Mouse (Mus musculus): Measurements from ENCODE around the gene Anapc13.

Anapc13 gene

DNA sequence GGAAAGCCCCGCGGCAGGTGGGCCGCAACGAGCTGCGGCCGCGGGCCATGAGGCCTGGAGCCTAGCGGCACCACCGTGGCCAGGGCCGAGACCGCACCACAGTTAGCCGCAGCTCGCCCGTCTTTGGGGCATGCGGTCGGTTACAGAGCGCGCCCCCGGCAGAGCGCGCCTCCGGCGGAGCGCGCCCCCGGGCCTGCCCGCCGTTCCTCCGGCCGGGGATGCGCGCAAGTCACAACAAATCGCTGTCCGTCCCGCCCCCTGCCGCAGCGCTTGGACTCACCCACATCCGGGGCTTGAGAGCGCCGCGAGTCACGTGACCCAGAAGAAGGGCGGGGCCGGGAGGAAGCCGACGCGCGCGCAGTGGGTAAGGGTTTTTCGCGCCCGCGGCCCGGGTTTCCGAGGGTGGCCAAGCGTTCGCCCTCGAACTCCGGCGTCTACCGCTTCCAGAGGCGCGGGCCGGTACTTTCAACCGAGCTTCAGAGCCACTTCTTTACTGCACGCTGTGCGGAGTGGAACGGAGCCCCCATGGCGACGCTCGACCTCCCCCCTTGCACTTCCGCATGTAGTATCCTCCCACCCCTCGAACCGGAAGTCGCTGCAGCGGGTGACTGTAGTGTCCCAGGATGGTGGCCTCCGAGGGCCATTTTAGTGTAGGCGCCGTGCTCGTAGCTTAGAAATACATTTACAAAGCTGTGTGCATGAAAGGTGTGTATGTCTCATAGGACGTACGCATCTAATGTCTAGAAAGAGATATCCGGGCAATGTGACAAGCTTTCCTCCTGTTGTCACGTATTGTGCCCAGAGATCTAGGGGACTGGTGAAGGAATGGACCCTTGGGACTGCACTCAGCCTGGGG is at the start of gene Anapc13, which contains the start of gene Cep63:
Gene Anapc13, plus strand, starts transcription at position 314 of the 856 bp plus-strand sequence.
Gene Cep63, minus strand, starts transcription at position 552 of the 856 bp plus-strand sequence.
- peak; percentile 99 for DNase-seq

DNA sequence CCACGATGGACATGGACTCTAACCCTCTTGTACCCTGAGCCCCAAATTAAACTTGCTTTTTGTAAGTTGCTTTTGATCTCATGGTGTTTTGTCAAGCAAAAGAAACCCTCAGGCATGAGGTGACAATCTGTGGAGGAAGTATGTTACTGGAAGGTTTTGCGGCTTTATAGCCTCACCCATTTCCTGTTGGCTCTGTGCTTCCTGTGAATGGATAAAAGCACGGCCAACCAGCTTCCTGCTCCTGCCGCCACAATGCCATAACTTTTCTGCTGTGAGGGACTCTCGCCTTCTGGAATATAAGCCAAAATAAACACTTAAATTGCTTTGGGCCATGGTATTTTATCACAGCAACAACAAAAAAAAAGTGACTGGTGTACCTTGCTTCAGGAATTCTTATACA is 48.6 kb upstream of the Anapc13 start:
- DNase-seq, result no peak

DNA sequence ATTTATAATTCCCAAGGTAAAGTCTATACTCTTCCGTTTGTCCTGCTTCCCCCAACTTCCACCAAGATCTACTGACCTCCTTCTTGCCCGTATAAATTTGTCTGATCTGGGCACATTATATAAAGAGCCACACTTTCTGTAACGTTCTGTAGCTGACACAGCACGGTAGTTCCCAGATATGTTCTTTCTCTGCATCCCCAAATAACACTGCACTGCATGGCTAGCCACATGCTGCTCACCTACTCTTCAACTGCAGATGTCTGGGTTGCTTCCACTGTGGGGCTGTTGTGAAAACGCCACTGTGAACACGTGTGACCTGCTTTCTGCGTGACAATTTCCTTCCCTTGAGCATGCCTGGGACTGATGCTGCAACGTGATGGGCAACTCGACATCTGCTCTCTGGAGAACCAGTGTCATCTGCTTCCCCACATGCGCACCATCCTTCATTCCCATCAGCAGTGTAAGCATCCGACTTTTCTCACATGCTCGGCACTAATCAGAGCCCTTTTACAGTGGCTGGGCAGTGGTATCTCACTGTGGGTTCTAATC is 44.1 kb upstream of the Anapc13 start:
- DNase-seq, result no peak

DNA sequence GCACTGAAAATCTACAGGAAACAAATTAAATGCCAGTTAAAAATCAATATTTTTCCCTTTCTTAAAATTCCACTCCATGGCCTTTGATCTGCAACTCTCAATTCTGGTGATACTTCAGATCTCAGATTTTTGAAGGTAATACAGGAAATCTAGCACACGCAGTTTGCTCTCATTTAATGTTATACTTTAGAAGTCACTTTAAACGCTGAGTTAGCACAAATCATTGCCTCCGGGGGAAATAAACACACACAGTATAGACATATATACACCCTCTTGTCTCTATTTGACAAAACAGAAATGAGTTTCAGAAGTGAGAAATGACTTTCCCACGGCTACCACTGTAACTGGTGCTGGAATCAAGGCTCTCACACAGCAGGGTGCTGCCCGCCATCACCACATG is 38.7 kb upstream of the Anapc13 start:
- DNase-seq, result no peak

DNA sequence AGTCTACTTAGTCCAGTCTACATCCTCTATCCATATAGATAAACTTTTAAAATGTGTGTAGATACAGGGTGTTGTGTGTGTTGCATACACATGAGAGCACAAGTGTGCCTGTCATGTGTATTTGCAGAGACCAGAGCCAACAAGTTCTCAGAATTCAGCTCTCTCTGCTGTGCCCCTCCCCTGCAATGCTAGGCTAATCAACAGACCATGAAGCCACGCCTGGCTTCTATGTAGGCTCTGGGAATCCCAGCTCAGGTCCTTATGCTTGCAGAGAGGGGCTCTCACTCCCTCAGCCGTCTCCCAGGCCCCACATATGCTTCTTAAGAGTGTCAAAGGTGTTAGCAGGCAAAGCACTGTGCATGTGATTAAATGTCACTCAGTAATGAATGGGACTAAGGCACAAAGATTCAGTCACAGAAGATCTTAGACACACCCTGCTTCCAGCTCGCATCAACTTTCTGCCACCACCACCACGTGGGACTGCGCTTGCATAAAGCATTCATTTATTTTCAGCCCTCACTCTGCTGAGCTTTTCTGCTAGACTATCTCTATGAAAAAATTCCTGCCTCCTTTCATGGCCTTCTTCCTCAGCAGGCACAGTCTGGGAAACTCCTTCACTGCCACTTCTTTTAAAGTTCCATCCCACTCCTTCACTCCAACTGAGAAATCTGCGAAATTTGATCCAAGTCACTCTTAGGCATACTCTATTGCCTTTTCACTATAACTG is 31.3 kb upstream of the Anapc13 start:
- DNase-seq, result no peak

DNA sequence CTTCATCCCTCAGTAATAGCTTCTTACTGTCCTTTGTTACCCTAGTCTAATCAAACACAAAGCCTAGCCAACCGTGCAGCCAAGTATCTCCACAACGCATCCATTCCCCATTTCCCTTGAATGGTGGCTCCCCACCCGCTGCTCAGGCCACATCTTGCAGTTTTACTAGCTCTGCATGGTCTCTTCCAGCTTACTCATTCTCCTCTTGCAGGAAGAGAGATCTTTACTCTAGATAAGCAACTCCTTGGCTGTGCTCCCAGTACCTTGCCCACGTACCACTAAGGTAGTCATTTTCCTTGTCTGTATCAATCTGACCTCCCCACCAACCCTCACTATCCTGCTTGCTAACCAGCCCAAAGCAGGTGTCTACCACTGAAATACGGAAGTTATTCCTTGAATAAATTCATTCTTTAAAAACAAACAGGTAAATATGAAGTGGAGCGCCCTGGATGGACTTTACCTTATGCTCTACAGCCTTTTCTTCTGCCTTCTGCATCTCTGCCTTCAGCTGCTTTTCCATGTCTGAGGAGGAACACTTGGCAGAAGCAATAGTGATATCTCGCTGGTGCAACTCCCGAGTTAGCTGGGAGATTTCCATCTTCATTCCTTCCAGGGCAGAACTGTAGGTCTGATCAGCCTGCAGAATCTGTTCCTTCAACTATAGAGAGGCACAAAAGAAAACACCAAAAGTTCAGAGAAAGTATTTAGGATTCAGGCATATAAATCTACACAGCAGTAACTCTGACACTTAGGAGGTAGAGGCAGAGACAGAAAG is 30.2 kb upstream of the Anapc13 start:
- DNase-seq, result no peak

DNA sequence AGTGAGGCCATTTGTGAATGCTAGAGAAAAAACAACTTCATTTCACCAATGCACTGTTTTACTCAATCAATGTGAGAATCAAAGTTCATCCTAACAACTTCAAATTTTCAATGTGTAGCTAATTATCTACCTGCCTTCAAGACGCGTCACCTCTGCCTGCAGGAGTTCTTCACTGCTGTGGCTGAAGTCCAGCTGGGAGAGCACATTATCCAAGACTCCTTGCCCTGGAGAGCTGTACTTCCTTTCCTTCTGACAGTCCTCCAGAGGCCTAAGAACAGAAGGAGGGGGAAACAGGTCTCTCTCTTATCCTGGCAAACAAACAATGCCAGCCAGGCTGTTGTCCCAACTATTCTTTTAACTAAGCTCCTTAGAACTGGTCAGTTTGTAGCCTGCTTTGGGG is 24.9 kb upstream of the Anapc13 start:
- DNase-seq, result no peak

DNA sequence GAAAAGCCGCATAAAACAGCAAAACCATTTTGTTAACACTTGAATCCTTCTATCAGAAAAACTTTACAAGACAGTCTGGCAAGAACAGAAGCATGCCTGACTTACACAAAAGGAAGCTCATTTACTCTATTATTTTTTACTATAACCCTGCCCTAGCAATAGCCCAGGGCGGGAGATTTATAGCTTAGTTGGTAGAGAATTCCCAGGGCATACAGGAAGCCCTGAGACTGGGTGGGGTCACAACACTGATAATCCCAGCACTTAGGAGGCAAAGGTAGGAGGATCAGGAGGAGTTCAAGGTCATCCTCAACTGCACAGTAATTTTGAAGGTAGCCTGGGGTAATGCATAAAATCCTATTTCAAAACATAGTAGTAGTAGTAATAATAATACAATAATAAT is 24.4 kb upstream of the Anapc13 start:
- no peak for DNase-seq

DNA sequence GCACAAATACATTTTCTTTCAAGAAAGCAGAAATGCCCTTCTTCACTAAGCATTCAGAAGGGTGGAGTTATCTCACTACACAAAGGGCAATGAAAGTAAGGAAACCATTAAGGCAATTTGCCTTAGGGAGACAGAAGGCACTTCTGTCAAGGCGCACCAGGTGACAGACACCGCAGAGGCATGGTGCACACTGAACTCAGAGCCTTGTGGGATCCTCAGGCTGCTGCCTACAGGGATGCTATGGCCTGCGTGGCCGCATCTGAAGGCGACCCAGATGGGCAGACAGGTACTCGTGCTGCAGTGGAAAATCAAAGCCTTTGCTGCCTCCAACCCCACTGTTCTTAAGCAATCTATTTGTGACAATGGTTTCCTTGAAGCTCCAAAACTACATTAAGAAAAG is 20.9 kb upstream of the Anapc13 start:
- DNase-seq, result no peak

DNA sequence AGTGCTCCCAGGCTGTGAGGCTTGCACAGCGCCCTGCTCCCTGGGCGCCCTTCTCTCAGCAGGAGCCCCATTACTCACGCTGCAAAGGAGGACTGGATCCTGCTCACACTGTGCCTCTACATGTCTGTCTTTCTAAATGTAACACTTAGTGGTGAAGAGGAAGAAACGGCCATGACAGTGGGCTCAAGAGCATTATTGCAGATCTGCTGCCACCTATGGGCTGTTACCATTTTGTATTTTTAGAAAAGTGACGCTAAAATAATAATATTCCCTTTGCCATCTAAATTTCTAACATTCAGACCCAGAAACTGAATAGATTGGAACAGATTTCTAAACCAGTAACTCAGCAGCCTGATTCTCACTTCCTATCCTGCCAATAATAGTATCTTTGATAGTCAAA is 18.6 kb upstream of the Anapc13 start:
- no peak for DNase-seq

DNA sequence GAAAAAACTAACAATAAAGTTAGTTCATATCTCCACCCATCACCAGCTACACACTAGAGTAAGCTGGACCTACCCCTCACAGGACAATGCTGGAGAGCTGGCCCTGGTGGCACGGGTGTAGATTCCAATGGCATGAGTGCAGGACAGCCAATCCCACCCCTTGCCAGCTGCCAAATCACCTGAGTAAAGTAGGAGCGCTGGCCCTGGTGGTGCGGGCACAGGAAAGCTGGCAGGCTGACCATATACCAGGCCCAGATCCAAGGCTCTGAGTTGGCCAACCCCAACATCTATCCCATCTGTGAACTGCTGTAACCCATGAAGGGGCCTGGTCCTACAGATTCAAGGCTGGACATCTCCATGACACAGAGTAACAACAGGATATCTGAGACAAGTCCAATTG is 16.9 kb upstream of the Anapc13 start:
- no peak for DNase-seq

DNA sequence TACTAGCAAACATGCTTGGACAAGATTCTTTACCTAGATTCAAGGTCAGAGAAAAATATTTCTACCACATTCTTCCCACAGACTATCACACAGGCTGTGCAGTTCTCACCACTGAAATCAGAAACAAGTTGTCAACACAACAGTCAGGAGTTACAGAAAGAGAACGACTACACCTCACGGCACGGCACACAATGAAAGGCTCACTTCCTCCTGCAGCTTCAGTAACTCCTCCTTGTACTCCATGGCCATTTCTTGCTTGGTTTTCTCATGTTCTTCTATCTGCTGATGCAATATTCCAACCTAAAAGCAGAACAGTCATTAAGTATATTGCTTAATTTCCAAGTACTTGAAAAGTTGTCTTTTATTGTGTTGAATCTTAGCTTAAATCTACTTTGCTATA is 11.0 kb upstream of the Anapc13 start:
- DNase-seq, result no peak

DNA sequence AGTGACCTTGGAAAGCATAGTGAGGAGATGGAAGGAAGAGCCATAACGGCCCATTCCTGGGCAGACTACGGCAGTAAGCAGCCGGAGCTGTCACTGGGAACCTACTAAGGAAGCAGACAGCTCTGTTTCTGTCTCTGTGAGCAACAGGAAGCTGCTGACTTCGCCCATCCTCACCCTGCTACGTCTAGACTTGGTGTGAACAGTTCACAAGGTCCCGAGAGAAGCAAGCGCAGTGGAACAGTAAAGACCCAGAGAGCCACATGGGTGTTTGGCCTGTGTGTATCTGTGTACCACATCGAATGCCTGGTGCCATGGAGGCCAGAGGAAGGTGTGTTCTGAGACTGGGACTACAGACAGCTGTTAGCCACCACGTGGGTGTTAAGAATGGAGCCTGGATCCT is 9.8 kb upstream of the Anapc13 start:
- no peak for DNase-seq

DNA sequence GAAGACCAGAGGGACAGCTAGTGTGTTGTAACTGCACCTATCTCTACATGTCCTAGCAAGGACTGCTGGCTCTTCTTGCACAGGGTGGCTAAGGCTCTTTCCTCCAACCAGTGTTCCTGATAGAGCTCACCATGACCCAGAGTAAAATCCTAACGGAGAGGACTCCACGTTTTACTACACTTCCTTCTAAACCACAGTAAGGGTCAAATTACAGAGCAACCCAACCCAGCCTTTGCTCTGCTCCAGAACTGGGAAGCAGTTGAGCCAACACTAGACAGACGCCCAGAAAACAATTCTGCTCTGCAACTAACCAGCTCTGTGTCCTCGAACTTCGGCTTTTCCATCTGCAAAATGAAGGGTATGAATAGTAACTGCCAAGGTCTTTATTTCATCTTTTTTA is 4.7 kb upstream of the Anapc13 start:
- no peak for DNase-seq

DNA sequence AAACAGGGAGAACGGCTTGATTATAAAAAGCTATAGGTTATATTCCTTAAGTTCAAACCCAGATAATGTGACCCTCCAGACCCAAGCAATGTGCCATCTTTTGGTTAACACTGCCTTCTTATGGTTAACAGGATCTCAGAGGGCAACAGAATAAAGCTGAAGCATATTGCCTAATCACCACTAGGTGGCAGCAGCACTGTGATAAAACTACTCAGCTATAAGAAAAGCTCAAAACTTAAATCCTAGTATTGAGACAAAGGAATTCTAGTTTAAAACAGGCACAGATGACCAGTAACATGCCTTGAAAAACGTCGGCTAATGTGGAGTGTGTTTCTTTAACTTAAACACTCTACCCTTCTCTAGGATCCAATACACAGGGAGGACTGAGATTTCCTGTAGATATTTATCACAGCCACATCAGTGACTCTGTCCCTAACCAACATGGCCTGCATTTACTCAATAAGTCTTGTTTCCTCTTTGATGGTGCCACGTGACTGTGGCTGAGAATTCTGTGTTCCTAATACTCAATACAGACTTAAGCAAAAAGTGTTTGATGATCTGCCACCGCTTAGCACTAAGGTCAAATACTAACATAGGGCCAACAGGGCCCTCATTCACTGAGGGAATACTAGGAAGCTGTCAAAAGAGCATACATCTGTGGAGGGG is 3.8 kb upstream of the Anapc13 start:
- no peak for DNase-seq

DNA sequence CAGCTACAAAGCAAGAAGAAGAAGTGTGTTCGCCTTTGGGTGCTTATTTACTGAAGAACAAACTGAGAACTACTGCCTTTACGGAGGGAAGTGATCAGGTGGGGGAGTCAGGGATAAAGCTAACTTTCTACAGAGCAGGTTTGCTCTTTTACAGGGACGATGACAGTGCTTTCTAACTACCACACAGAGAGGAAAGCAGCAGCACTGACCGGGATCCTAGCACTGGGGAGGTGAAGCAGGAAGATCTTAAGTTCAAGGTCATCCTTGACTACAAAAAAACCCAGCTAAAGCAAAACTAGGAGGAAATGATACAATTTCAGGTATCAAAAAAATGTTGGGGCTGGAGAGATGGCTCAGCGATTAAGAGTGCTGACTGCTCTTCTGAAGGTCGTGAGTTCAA is 3.2 kb upstream of the Anapc13 start:
- no peak for DNase-seq

DNA sequence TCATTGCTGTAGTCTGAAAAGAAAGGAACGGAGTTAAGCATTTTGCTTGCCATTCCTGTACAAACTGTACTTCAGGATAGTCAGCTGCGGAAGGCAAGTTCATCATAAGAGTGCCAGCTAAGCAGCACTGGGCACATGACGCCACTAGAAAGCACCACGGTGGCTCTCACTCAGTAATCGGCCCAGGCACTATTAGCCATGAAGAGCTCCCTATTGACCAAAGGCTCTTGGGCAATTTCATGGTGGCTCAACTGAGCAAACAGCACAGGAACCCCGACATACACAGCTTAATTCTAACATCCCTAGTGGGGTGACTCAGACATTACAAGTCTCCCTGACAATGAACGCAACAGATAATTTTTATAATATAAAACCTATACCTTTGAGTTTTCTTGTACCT is 2.5 kb upstream of the Anapc13 start:
- DNase-seq, result no peak

DNA sequence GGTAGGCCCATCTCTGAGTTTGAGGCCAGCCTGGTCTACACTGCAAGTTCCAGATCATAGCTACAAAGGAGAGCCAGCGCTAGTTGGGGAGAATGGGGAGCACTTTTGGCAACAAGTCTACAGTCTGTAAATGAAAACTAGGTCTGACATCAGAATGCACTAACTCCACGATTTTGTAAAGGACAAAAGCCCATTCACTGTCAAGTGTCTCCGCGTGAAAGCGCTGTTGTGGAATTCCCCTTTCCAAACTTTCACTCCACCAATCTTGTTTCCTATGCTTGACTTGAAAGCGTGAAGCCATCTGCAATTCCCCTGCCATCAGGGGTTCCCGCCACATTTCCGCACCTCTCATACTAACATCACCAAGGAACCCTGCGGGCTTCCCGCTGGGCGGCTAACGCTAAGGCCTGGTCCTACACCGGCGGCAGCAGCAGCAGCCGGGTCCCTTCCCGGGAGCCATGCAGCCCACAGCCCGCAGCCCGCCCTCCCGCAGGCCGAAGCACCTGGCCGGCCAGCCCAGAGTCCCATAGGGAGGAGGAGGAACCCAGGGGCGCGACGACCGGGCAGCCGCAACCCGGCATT is 604 bp upstream of the Anapc13 start:
- DNase-seq, result no peak

DNA sequence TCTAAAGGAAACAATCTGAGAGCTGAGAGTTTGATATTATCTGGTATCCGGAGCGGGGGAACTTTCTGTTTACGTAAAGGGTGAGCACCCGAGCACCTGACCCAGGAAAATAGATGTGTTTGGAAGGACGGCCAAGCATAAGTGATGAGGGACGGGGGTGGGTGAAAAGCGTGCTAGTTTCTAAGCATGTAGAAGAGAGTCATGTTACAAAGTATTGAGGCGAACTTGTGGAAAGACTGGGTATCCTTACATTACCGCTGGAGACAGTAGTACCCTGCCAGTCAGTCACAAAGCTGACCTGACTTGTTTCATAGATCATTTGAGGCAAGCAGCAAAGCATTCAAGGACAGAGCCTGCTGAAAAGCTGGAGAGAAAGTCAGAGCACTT is 736 bp downstream of the Anapc13 start:
- DNase-seq, result no peak

DNA sequence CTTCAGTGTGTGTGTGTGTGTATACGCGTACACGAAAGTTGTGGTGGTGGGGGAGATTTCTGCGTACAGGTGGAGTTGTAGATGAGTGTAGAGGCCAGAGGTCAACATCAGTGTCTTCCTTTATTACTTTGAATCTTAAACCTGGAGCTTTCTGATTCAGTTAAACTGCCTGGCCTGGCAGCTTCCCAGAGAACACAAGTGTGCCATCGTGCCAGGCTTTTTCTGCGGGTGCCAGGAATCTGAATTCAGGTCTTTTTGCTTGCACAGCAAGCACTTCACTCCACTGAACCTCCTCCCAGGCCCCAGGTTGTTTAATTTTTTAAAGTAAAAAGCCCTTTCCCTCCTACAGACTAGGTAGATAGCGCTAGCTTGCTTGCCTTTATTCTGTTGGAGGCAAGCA is 1.3 kb downstream of the Anapc13 start:
- no peak for DNase-seq

DNA sequence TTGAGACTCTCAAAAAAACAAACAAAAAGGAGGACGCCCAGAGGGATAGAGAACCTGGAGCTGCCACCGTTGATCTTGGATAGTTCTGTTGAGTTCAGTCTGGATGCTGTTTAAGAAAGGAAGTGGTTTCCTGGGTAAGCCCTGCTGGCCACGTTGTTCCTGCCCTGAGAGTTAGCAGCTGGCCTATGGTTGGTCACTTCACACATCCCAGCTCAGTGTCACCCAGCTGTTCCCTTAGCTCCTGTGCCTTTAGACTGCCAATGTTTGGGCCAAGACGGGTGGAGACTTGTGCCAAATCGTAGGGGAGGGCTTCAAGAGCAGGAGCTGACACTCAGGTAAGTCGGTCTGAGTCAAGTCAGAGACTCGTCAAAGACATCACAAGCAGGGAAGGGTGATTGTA is 3.0 kb downstream of the Anapc13 start:
- DNase-seq, result no peak

DNA sequence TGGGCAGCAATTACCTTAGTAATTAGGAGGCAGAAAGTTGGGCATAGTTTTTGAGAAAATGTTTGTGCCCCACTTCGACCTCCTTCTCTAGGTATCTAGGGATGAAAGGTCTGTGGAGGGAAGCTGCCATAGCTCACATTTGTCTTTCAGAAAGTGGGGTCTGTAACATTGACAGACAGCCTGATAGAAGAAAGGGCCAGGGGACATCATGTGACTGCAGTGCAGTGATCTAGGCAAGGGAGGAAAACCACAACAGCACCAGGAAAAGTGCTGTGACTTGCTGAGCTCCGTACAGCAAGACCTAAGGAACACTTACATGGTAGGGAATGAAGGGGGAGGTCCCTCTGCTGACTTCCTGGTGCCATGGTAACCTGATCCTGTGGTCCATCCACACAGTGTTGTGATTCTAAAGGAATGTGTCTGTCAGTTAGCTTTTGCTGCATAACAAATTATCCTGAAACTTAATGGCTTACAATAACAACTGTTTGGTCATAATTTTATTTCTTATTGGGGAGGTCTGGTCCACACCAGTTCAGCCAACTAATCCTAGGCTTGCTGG is 5.6 kb downstream of the Anapc13 start:
- no peak for DNase-seq
